Mouse (Mus musculus) heart, adult 18-20 months (tissue): ENCODE results near the gene Lpp. TPM values are rescaled to one million over a fixed set of nuclear protein-coding genes. Genes with fewer than 3 reads are reported as not detected.
A peak's percentile ranks its signal among the peaks of the same experiment; 100 is the strongest.

Experiments
- DNase-seq, 2 experiments: peaks; one replicate each; pipeline ENCODE4 v3.0.0; 2021 to 2022; ENCODE audit warnings: mixed read lengths in 1 of 2
- total RNA-seq, 2 experiments: library from RNA; stranded (reverse); gene quantifications; 2 replicates each; pipeline ENCODE4 v1.2.3; 2021

Lpp gene
- total RNA-seq, 2 experiments from 2014 or later, result 20.7 to 25.2 TPM

DNA sequence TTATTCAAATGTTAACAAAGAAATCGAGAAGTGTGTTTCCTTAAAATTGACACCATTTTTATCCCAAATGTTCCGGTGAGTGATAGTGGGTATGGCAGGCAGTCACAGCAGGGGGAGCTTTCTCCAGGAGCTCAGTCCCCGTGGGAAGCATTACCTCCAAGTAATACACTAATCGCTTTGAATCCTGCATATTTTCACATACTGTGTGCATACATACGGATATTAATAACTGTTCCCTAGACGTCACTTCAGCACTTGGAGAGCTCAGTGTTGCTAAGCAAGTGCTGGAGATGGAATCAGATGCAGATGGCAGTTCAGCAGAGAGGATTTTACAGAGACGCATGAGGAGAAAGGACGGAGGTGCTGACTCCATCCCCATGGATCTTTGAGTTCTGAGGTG is 487.4 kb downstream of the Lpp start:
- DNase-seq, result no peak

DNA sequence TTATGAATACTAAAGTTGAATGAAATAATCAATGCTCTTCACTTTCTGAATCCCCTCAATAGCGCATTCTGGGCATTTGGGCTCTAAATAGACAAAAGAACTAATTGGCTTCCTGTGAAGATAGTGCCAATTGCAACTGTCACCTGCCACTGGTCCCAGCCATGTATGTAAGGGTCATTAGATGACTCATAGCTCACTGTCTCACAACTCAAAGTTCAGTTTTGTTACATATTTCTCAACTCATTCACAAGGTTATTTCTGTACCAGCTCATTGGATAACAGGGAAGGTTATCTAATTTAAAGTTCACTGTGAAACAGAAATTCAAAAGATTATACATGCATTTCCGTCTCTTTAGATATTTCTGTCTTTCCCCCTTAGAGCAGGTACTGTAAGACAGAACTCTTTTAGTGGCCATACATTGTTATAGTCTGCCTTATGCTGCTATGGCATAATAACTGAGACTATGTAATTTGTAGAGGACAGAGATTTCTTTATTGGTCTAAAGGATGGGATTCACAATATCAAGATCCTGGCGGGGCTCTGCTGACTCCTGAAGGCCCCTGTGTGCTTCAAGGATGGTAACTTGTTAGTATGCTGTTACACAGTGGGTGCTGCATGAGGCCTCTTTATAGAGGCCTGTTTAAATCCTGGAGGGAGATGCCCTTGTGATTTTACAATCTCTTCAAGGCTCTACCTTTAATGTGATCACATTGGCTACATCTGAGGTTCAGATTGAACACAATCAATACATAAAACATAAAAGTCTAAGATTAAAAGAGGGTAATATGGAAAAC is 488.9 kb downstream of the Lpp start:
- no peak for DNase-seq

DNA sequence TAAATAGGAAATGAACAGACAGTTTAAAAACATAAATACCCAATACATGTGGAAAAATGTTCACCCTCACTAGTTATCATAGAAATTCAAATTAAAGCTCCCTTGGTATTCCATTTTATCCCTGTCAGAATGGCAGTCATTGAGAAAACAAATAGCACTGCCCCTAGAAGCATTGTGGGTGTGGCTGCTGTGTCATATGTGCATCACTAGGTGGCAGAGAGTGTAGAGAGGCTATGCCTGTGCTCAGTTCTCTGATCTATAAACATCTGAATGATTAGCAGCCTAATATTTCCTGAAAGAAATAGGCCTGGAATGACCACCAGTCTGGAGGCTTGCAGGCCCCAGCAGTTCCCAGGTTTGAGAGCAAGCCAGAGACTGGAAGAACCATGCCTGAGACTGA is 490.7 kb downstream of the Lpp start:
- no peak for DNase-seq

DNA sequence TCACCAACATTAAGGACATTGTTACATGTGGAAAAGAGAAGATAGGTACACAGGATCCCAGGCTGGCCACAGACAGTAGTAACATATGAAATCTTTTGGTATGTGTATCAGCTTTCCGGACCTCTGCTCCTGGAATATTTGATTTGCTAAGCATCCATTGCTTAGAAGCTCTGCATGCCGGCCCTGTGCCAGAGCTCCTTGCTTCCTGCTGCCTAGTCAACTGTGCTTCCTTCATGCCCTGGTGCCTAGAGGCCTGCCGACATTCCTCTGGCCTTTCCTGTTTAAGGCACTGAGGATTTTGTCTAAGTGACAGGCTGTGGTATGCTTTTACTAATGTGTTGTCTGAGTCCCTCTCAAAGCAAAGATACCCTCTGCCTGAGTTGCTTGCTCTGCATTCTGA is 493.0 kb downstream of the Lpp start:
- DNase-seq, result no peak

DNA sequence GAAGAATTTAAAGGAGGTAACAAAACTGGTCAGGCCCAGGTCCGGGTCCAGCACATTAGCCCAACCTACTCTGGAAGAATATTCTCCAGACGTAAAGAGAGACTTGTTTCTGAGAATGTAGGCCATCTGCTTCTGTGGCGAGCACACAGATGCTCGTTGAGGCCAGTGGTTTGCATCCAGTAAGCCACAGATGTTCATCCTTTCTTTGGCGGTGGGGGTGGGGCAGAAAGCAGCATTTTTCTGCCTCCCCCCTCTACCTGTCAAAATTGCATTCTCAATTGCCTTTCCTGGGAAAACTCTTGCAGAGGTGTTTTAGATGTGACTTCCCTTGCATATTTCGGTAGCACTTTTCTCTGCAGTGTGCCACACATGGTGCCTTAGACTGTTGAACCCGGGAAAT is 493.6 kb downstream of the Lpp start:
- no peak for DNase-seq

DNA sequence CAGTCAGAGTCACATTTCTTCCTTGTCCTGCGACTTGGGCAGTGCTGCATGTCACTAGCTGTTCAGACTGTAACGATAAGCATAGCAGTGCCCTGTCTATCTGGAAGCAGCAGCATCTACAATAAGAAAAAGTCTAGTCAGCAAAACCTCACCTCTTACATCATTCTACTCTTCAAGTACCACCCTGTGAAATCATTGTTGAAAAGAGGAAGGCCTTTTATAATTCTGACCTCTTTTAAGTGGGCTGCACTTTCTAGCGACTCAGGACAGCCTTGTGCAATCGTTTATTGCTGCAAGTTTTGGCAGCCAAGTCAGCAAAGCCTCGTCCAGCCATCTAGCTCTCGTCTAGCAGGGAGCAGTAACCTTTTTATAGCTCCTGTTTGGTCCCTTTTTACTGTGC is 498.1 kb downstream of the Lpp start:
- DNase-seq, result peak; percentile 76 to 86

DNA sequence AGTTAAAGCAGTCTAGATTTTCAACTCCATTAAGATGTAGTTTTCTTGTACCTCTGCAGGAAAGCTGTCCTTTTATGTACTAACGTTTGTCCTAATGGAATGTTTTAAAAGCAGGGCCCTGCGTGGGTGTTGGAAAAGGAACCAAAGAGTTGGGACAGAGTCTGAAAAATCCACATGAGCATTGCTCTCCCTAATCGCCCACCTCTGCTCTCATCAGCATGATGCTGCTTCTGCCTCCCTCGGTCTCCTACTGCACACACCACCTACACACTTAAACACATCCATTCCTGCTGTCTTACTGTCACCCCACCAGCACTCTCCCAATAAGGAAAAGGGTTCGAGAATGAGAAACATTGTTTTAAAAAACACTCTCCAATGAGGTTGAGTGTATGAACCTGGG is 501.9 kb downstream of the Lpp start:
- no peak for DNase-seq

DNA sequence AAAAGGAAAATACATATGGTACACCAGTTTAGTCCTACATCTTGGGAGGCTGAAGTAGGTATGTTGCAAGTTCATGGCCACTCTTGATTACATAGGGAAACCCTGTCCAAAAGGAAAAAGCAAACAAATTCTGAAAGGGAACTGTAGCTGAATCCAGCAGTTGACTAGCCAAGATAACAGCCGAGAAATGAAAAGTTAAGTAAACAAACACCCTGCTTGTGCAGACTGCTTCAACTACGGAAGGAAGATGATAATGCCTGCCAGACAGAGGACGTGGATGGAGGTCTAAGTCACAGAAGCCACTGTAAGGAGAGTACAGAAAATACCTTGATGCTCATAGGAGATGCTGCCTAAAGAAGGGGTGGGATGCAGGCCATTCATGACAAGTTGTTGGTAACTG is 504.3 kb downstream of the Lpp start:
- DNase-seq, result peak in 1 of 2 experiments; percentile 42

DNA sequence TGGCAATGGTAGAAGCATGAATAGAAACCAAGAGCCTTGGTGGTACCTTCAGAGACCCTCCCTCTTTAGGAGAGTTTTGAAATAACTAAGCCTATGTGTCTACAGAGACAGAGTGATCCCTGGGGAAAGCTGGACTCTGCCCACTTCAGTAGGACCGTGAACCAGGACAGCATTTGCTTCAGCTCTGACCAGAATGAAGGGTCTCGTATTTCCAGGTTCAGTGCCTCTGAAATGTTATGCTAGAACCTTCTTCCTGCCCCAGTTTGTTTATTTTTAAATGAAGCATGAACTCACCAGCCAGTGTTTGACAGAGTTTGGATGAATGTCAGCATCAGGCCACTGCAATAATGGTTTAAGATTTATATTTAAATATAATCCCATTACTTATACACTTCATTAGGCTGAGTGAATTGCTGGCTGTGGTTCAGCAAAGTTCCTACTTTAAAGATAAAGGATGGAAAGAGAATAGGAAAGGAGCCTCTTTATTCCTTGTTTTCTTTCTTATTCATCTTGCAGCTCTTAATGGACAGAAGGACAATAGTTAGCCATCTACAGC is 507.0 kb downstream of the Lpp start:
- no peak for DNase-seq

DNA sequence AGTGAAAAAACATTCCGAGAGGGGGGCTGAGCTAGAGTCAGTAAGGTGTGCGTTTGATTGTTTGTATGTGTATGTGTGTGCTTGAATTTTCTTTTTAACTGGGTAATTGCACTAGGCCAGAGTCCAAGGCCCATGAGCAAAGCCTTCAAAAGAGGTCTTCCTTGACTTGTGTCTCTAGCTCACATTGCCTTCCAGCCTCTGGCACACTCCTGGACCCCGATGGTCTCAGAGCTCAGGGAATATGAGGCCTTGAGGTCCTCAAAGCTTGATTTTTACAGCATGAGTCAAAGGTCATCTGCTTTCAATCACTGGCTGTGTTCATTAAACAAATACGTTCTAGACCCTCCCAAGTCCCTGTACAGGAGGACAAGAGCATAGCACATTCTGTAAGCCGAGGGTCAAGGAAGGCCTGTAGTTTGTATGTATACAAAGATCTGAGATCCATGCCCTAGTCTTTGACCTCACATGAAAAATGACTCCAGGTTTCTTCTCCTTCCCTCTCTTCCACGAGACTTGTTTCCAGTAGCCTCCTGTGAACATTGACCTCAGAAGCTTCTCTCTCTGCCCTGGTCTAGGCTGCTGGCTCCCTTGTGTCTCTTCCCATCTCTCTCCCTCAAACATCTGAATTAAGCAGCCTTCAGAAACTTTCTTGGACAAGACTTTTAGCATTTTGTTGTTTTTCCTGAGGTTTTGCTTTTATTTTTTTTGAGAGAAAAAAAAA is 508.0 kb downstream of the Lpp start:
- DNase-seq, result no peak

DNA sequence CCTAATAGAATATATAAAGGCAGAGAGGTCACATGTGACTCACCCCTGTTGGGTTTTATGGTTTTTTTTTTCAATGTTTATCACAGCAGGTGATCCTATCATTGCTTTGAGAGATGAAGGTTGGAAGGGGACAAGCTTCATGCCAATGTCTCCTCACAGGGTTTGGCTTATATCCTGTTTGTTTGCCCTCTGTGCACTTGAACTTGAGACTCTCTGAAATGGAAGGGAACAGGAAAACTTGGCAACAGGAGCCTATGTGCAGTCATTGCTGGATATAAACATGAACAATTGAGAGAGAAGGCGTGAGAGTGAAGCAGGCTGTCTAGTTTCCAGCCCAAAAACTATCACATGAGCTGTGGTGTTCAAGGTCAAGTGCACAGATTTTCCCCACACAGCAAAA is 508.8 kb downstream of the Lpp start:
- no peak for DNase-seq

DNA sequence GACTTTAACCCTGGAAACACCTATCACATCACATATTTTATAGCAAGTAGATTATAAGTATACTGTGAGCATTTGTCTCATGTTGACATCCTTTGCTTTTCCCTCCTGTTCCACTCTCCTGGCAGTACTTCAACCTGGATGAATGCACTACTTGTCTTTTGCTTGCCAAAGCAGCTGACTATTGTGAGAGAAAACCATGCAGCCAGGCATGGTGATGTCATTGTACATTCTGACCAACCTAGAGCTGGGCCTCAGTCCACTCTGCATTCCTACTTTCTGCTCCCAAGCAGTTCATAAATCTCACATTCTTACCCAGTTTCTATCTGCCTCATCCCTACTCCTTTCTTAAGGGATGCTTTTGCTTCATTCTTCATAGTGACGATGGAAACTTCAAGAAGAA is 515.6 kb downstream of the Lpp start:
- DNase-seq, result peak in 1 of 2 experiments; percentile 69

DNA sequence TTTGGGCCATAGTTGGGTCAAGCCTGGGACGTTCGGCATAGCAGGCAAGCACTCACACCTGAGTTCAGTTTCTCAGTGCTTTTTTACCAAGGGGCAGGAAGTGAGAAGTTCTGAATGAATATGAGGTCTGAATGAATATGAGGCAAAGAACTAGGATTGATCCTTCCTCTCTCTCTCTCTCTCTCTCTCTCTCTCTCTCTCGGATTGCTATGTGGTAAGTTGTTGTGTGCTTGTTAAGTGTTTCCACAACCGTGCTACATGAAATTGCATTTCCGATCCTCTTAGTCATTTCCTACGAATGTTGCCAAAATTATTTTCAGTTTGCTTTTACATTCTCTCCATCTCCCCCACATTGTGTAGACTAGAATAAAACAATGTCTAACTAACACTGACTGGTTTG is 517.0 kb downstream of the Lpp start:
- no peak for DNase-seq

DNA sequence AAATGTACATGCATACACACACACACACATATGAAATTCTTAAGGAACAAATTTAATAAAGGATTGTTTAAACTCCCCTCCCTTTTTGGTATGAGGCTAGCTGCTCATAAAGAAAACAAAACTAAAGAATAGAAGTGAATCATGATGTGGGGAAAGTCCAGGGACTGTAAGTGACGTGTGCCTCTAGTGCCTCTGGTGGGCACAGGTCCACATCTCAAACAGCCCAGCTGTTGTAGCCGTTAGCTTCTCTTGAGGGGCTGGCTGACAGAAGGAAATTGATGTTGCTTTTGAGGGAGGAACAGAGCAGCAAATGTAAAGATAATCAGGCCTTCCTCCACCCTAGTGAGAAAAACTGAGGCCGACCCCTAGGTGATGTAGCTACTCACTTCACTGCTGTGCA is 517.5 kb downstream of the Lpp start:
- no peak for DNase-seq

DNA sequence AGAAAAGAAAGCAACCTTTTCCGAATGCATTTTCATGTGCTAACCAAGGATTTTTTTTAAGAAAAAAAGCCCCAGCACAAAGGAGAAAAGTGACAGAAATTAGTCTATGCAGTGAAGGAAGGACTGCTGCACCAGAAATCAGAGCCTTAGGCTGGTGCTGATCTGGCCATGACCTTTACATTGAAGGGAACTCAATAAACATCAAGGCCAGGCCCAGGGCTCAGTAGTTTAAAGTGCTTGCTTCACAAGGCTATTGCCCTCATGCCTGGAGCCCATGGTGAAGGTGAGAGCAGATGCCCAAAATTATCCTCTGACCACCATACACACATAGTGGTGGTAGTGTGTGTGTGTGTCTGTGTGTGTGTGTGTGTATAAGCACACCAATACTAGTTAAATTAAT is 519.1 kb downstream of the Lpp start:
- no peak for DNase-seq

DNA sequence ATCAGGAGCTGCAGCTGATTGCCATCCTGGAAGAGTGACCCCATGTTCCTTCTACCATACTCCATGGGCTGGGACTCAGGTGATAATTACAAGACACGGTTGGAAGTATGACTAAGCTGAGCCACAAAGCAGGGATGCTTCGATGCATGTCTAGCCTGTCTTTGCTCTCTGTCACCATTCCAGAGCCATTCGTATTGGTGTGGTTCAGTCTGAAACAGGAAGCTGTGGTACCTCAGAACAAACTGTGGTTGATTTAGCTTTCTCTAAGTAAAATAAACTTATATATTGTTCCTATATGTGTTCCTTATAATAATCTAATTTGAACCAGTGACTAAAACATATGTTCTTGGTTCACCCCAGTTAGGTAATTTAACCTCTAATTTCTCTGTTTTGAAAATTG is 519.7 kb downstream of the Lpp start:
- DNase-seq, result no peak

DNA sequence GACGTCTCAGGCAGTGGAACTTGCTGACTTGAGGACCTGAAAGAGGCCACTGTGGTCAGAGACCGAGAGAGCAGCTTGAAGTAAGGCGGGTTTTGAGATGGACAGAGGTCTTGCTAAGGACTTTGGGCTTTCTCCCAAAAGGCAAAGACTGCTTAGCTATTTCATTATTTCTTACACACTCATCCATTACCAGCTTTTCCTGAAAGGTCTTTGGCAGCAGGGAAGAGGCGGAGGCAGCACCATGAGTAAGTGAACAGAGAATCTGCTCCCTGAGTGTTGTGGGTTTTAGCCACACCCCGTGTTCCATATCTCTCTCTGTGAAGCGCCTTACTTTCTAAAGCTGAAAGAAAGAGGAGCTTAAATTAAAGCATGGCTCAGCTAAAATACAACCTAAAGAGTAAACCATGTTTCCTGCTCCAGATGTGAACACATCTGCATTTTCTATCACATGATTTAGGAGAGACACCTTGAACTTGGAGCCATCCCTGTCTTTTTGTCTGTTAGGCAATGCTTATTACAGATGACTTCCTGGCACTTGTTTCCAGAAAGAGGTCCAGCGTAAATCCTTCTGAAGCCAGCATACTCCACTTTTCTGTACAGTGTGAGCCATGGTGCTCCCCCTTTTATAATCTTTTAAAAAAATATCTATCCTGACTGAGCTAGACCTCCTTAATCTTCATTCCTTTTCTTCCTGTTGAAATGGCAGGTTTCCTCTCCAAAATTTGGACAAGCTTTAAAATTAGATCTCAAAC is 520.5 kb downstream of the Lpp start:
- DNase-seq, result peak in 1 of 2 experiments; percentile 60

DNA sequence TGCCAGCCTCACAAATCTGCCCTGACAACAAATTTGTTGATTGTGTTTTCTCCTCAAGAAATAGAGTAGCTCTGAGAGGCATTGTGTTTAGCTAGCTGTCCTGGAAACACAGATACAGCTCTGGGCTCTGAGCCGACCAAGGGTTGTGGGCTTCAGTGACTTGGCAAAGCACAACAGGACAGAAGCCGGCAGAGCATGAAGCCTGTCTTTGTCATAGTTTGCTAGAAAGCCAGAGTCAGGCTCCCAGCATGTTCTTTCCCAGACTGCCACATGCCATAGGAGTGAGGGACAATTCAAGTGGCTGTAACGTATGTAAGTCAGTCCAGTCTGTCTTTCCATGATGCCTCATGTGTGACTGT is 521.1 kb downstream of the Lpp start:
- DNase-seq, result peak; percentile 74 to 77

DNA sequence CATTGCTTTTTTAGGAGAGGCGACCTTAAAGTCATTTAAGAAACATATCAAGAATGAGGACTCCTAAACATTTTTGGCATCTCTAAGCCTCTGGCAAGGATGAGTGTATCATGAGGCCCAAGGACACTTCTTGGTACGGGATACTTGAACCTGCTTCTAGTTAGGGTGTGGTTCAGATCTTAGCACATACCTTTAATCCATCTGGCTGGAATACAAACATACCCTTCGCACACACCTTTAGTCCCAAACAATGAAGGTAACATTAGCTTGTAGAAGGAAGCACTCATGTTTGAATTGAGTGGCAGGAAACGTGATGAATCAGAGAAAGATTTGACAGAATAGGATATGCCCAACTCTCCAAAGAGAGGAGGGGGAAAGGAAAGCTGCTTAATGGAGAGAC is 522.2 kb downstream of the Lpp start:
- DNase-seq, result no peak

DNA sequence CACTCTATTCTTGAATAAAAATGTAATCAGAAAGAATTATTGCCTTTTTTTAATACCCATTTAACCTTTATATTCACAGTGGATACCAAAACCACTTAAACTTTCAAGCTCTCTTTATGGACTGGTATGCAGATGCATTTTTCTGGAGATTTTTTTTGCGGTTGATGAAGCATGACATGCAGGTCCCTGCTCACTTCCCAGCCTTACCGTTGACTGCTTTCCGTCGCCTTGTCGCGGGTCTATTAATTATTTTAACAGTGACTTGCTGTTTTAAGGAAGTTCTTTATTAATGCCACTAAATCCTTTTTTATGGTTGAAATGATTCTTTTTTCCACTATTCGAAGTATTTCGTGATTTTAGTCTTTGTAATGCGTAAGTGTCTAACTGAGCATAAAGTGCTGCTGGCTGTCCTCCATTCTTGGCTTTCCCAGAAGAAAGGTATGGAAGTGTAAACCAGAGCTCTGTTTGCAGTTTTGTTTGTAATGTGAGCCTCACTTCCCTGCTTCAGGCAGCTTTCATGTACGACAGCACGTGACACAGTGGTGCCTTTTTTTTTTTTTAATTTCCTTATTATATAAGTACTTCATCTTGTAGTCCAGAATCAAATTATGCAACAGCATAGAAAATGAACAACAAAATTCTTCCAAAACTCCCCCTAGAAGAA is 526.2 kb downstream of the Lpp start:
- DNase-seq, result no peak

DNA sequence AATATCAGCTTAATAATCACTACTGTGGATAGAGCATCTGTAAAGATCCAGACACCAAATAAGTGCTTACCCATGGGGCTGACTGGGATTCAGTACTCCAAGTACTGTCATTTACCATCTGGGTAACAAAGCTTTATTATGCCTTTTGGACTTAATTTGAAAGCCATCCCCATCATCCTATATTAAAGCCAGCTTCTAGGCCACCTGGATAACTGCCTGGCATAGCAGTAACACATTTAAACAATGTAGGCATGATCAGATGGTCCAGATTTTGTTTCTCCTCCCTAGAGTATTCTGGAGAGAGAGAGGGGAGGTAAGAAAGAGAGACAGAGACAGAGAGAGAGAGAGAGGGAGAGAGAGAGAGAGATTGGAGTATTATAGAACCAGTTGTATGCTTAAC is 536.8 kb downstream of the Lpp start:
- DNase-seq, result no peak

DNA sequence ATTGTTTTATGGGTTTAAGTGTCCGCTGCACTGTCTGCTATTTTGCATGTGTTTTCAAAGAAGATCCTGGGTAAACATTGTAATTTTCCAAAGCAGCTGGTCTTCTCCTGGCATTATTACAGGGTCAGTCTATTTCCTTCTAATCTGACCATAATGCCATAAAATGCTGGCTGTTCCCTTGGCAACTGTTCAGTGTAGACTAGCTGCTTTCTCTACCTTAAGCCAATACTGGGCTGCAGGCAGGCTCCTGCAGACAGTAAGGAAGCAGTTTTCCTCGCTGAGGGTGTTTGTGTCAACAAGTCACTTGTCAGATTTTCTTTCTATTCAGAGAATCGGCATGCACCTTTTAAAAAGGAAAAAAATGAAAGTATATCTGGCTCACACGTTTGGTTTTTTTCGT is 537.3 kb downstream of the Lpp start:
- peak in 1 of 2 experiments; percentile 43 for DNase-seq
